Mouse (Mus musculus) hindbrain, embryonic 16.5 days (tissue): ENCODE data around the gene Cpb2. TPM values are rescaled to one million over a fixed set of nuclear protein-coding genes. Genes with fewer than 3 reads are reported as not detected.

Experiments
- ATAC-seq: fragments of 200-750 bp; cut with Nextera tagmentation; 2 replicates; pipeline ENCODE4 v1.8.0; 2017; ENCODE audit warnings: moderate TSS enrichment, moderate library complexity
- H3K27ac ChIP-seq: fragments of 300-500 bp; sonication (generic); 2 replicates; pipeline ENCODE4 v1.5.1; 2014; ENCODE audit warnings: low read depth, mild to moderate bottlenecking, control low read depth, low read length, moderate library complexity
- H3K27me3 ChIP-seq: fragments of 300-500 bp; sonication (generic); replicated peaks from 2 replicates; pipeline ENCODE4 v1.6.1; 2014; ENCODE audit warnings: low read length; ENCODE audit not compliant: control insufficient read depth, insufficient read depth
- H3K36me3 ChIP-seq: fragments of 300-500 bp; sonication (generic); 2 replicates; pipeline ENCODE4 v1.6.1; 2014; ENCODE audit warnings: mild to moderate bottlenecking, low read length, moderate library complexity, mixed read lengths; ENCODE audit not compliant: control insufficient read depth, insufficient read depth
- H3K4me1 ChIP-seq: fragments of 300-500 bp; sonication (generic); 2 replicates; pipeline ENCODE4 v1.6.1; 2014; ENCODE audit warnings: low read depth, low read length; ENCODE audit not compliant: control insufficient read depth, insufficient read depth
- H3K4me2 ChIP-seq: fragments of 300-500 bp; sonication (generic); 2 replicates; pipeline ENCODE4 v1.6.1; 2014; ENCODE audit warnings: mild to moderate bottlenecking, low read length, control low read depth, moderate library complexity
- H3K4me3 ChIP-seq: fragments of 300-500 bp; sonication (generic); 2 replicates; pipeline ENCODE4 v1.5.1; 2014; ENCODE audit warnings: mild to moderate bottlenecking, low read length, control low read depth, moderate library complexity
- H3K9ac ChIP-seq: fragments of 300-500 bp; sonication (generic); 2 replicates; pipeline ENCODE4 v1.6.1; 2014; ENCODE audit warnings: low read depth, mild to moderate bottlenecking, control low read depth, low read length, moderate library complexity
- H3K9me3 ChIP-seq: fragments of 300-500 bp; sonication (generic); 2 replicates; pipeline ENCODE4 v1.6.1; 2014; ENCODE audit warnings: mild to moderate bottlenecking, low read length, moderate library complexity; ENCODE audit not compliant: control insufficient read depth
- WGBS: fragments of 180-500 bp; shearing (Covaris S2); extraction: QIAGEN DNeasy Blood & Tissue Kit; methylation state at CpG from one replicate; pipeline ENCODE4 v1.1.7; 2014; 5-methylcytosine and 5-hydroxymethylcytosine counted together
- microRNA-seq: library from miRNA; unstranded; fragments of <30 nt; microRNA quantifications from one replicate; pipeline ENCODE4, GENCODE M21; 2017
- polyA plus RNA-seq: library from polyadenylated mRNA; unstranded; fragments of >200 nt; fragmentation: Nextera tagmentation; extraction: Ambion mirVana; gene quantifications from 2 replicates; pipeline ENCODE4 v1.2.1, GENCODE M21; 2015

Gene Cpb2
- polyA plus RNA-seq, 1 experiment from 2014 or later, result not detected

- Histone ChIP-seq H3K27ac (no peak overlapping the region), H3K9me3 (no peaks in the 10 kb centered on the region), H3K4me3 (no peak overlapping the region), H3K4me1 (no peaks in the 10 kb centered on the region), H3K9ac (no peak overlapping the region), H3K4me2 (no peak overlapping the region), H3K36me3 (peaks cover 24% of the 10 kb centered on the region), H3K27me3 (no peaks in the 10 kb centered on the region)
- 96% methylated on average over 32 of the region's 32 CpGs for WGBS
- ATAC-seq, result no peak
These were observed 81.3 kb downstream of the Cpb2 start for GRCm38 (mm10) chr14:75323354-75323753.

- Histone ChIP-seq H3K27ac (no peak overlapping the region), H3K9ac (no peak overlapping the region), H3K4me3 (no peak overlapping the region), H3K9me3 (no peaks in the 10 kb centered on the region), H3K27me3 (no peaks in the 10 kb centered on the region), H3K4me1 (no peaks in the 10 kb centered on the region), H3K4me2 (no peak overlapping the region), H3K36me3 (peaks cover 26% of the 10 kb centered on the region)
- ATAC-seq, result no peak
- 81% methylated on average over 8 of the region's 8 CpGs for WGBS
These were observed 86.0 kb downstream of the Cpb2 start for GRCm38 (mm10) chr14:75328062-75328461.

- Histone ChIP-seq H3K36me3 (peaks cover 17% of the 10 kb centered on the region), H3K27ac (no peak overlapping the region), H3K4me1 (no peaks in the 10 kb centered on the region), H3K27me3 (no peaks in the 10 kb centered on the region), H3K9ac (no peak overlapping the region), H3K4me3 (no peak overlapping the region), H3K4me2 (no peak overlapping the region), H3K9me3 (no peaks in the 10 kb centered on the region)
- ATAC-seq, result no peak
- 77% methylated on average over 6 of the region's 6 CpGs for WGBS
These were observed 88.5 kb downstream of the Cpb2 start for GRCm38 (mm10) chr14:75330621-75331020.

Small RNA genes within 50 kb of the gene (microRNA-seq; reads per million reads assigned to microRNA genes)
- not detected for gene Gm44482

Other genes starting within 250 kb of the Cpb2 start
- 0.29 and 0.31 TPM in 2 replicates for gene Rubcnl, start 226.3 kb upstream of the Cpb2 start, polyA plus RNA-seq
- 0.08 TPM in 1 of 2 replicates, not detected in the other for gene Lrrc63, start 111.4 kb upstream of the Cpb2 start, polyA plus RNA-seq
- 10.4 and 15.3 TPM in 2 replicates for gene Lcp1, start 111.2 kb upstream of the Cpb2 start, polyA plus RNA-seq
- gene Zc3h13, start 42.1 kb downstream of the Cpb2 start, polyA plus RNA-seq, result 38.5 and 41.5 TPM in 2 replicates
- gene Siah3, start 213.7 kb downstream of the Cpb2 start, polyA plus RNA-seq, result 2.9 and 5.2 TPM in 2 replicates